Mouse (Mus musculus) ovary, postnatal 36 days (tissue): ENCODE measurements at regions not wholly inside any gene's neighbourhood (a gene's known extent, or its start where the extent isn't known, plus 50 kb on each side); places are given as distances from the start of the nearest gene placed in this dataset.

ENCODE experiments used
- DNase-seq: peaks from one replicate; pipeline ENCODE4 v3.0.0; 2022; ENCODE audit warnings: low spot score, mixed read lengths

- DNase-seq, result no peak
Measured at GRCm38 (mm10) chr15:62588580-62588979, 1256.4 kb downstream of the Gsdmc2 start.

GRCm38 (mm10) chr15:62578788-62579187 is 1266.2 kb downstream of the Gsdmc2 start:
- DNase-seq, result no peak

GRCm38 (mm10) chr15:62575791-62576190 is 1269.2 kb downstream of the Gsdmc2 start:
- no peak for DNase-seq

GRCm38 (mm10) chr15:62571803-62572202 is 1273.2 kb downstream of the Gsdmc2 start:
- peak; percentile 9 for DNase-seq

GRCm38 (mm10) chr15:62568788-62569713 is 1275.9 kb downstream of the Gsdmc2 start:
- DNase-seq, result no peak

- DNase-seq, result no peak
Measured at GRCm38 (mm10) chr15:62567431-62567830, 1277.5 kb downstream of the Gsdmc2 start.

- DNase-seq, result peak; percentile 12
Measured at GRCm38 (mm10) chr15:62566106-62566511, 1278.9 kb downstream of the Gsdmc2 start.

- no peak for DNase-seq
Measured at GRCm38 (mm10) chr15:62533233-62533632, 1311.7 kb downstream of the Gsdmc2 start.

- no peak for DNase-seq
Measured at GRCm38 (mm10) chr15:62528975-62529374, 1316.0 kb downstream of the Gsdmc2 start.

GRCm38 (mm10) chr15:62524628-62525027 is 1320.3 kb downstream of the Gsdmc2 start:
- DNase-seq, result no peak

GRCm38 (mm10) chr15:62524135-62524534 is 1320.8 kb downstream of the Gsdmc2 start:
- DNase-seq, result no peak

- no peak for DNase-seq
Measured at GRCm38 (mm10) chr15:62513462-62513861, 1331.5 kb downstream of the Gsdmc2 start.

- DNase-seq, result no peak
Measured at GRCm38 (mm10) chr15:62511461-62511860, 1333.5 kb downstream of the Gsdmc2 start.

- DNase-seq, result no peak
Measured at GRCm38 (mm10) chr15:62503866-62504265, 1341.1 kb downstream of the Gsdmc2 start.

GRCm38 (mm10) chr15:62500966-62501365 is 1344.0 kb downstream of the Gsdmc2 start:
- no peak for DNase-seq

- no peak for DNase-seq
Measured at GRCm38 (mm10) chr15:62500522-62500921, 1344.5 kb downstream of the Gsdmc2 start.

GRCm38 (mm10) chr15:62496193-62496592 is 1348.8 kb downstream of the Gsdmc2 start:
- no peak for DNase-seq

GRCm38 (mm10) chr15:62492350-62492749 is 1352.6 kb downstream of the Gsdmc2 start:
- DNase-seq, result no peak

- DNase-seq, result no peak
Measured at GRCm38 (mm10) chr15:62490548-62490947, 1354.4 kb downstream of the Gsdmc2 start.

GRCm38 (mm10) chr15:62486540-62486939 is 1358.4 kb downstream of the Gsdmc2 start:
- DNase-seq, result no peak

- no peak for DNase-seq
Measured at GRCm38 (mm10) chr15:62484350-62484749, 1360.6 kb downstream of the Gsdmc2 start.

- no peak for DNase-seq
Measured at GRCm38 (mm10) chr15:62483534-62483933, 1361.4 kb downstream of the Gsdmc2 start.

- DNase-seq, result no peak
Measured at GRCm38 (mm10) chr15:62482357-62482756, 1362.6 kb downstream of the Gsdmc2 start.

GRCm38 (mm10) chr15:62477779-62478178 is 1367.2 kb downstream of the Gsdmc2 start:
- no peak for DNase-seq
